Mouse (Mus musculus): Measurements from ENCODE around the gene Depdc1b. TPM values are rescaled to one million over a fixed set of nuclear protein-coding genes. Genes with fewer than 3 reads are reported as not detected.

Depdc1b gene
- polyA plus RNA-seq, 1 experiment from 2014 or later, result 1.7 TPM

DNA sequence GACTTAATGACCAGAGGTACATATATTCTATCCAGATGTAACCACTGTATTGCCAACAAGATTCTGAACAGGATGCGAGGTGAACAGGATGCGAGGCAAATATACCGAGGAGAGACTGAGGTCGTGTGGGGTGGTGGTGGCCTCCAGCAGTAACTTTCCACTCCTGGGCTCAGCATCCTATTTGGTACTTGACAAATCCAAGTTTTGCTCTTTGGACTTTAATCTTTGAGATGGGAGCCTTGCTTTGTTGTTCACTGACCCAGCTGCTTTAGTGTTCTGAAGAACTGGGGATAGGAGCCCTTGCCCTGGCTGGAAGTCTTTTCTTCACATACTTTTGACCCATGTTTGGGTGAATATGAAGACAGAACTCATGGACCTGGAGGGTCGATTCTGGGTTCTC is 9.7 kb downstream of the Depdc1b start:
- WGBS, result 87% methylated on average over 5 of the region's 5 CpGs
- no peak for ATAC-seq
- Histone ChIP-seq H3K36me3 (ENCODE audit: control insufficient read depth, insufficient read depth, low read length) (no peaks in the 10 kb centered on the region), H3K4me2 (ENCODE audit: low read length) (no peak overlapping the region), H3K4me1 (ENCODE audit: control insufficient read depth, insufficient read depth, low read depth, low read length) (no peaks in the 10 kb centered on the region), H3K9ac (ENCODE audit: low read depth, low read length) (no peak overlapping the region), H3K4me3 (ENCODE audit: low read length) (no peak overlapping the region), H3K27me3 (replicated peaks; ENCODE audit: control insufficient read depth, insufficient read depth, low read length) (no peaks in the 10 kb centered on the region), H3K9me3 (ENCODE audit: control insufficient read depth, low read length) (no peaks in the 10 kb centered on the region), H3K27ac (ENCODE audit: low read depth, low read length) (no peak overlapping the region)

DNA sequence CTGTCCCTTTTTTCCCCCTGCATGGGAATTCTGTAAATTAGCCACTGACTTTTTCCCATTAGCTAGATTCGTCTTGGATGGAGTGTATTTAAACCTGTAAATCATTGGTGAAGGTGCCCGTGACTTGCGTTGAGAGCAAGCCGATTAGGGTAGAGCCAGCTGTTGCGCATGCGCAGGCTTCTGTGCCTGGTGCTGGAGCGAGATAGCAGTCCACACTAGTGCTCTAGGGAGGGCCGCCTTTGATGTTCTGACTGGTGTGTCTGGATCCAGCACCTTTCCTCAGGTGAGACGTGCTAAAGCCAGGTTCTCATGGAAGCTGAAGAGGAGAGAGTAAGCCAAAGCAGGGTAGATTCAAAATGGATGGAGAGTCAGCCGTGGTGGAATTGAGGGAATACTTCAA is 10.2 kb downstream of the Depdc1b start:
- no peak overlapping the region for H3K4me3 ChIP-seq (ENCODE audit: low read length)
- H3K9ac ChIP-seq (ENCODE audit: low read depth, low read length), result no peak overlapping the region
- no peak overlapping the region for H3K27ac ChIP-seq (ENCODE audit: low read depth, low read length)
- H3K4me2 ChIP-seq (ENCODE audit: low read length), result no peak overlapping the region
- no peak for ATAC-seq
- H3K9me3 ChIP-seq (ENCODE audit: control insufficient read depth, low read length), result no peaks in the 10 kb centered on the region
- no peaks in the 10 kb centered on the region for H3K36me3 ChIP-seq (ENCODE audit: control insufficient read depth, insufficient read depth, low read length)
- no peaks in the 10 kb centered on the region for H3K4me1 ChIP-seq (ENCODE audit: control insufficient read depth, insufficient read depth, low read depth, low read length)
- H3K27me3 ChIP-seq (replicated peaks; ENCODE audit: control insufficient read depth, insufficient read depth, low read length), result no peaks in the 10 kb centered on the region
- WGBS, result 92% methylated on average over 10 of the region's 10 CpGs

GRCm38 (mm10) chr13:108327047-108327446 is 10.9 kb downstream of the Depdc1b start:
- Histone ChIP-seq H3K4me1 (ENCODE audit: control insufficient read depth, insufficient read depth, low read depth, low read length) (no peaks in the 10 kb centered on the region), H3K9ac (ENCODE audit: low read depth, low read length) (no peak overlapping the region), H3K4me3 (ENCODE audit: low read length) (no peak overlapping the region), H3K4me2 (ENCODE audit: low read length) (no peak overlapping the region), H3K27ac (ENCODE audit: low read depth, low read length) (no peak overlapping the region), H3K9me3 (ENCODE audit: control insufficient read depth, low read length) (no peaks in the 10 kb centered on the region), H3K27me3 (replicated peaks; ENCODE audit: control insufficient read depth, insufficient read depth, low read length) (no peaks in the 10 kb centered on the region), H3K36me3 (ENCODE audit: control insufficient read depth, insufficient read depth, low read length) (no peaks in the 10 kb centered on the region)
- WGBS, result 93% methylated on average over 7 of the region's 7 CpGs
- no peak for ATAC-seq

- Histone ChIP-seq H3K4me2 (ENCODE audit: low read length) (no peak overlapping the region), H3K27me3 (replicated peaks; ENCODE audit: control insufficient read depth, insufficient read depth, low read length) (no peaks in the 10 kb centered on the region), H3K27ac (ENCODE audit: low read depth, low read length) (no peak overlapping the region), H3K9ac (ENCODE audit: low read depth, low read length) (no peak overlapping the region), H3K36me3 (ENCODE audit: control insufficient read depth, insufficient read depth, low read length) (no peaks in the 10 kb centered on the region), H3K9me3 (ENCODE audit: control insufficient read depth, low read length) (no peaks in the 10 kb centered on the region), H3K4me1 (ENCODE audit: control insufficient read depth, insufficient read depth, low read depth, low read length) (no peaks in the 10 kb centered on the region), H3K4me3 (ENCODE audit: low read length) (no peak overlapping the region)
- WGBS, result 93% methylated on average over 21 of the region's 21 CpGs
- ATAC-seq, result no peak
Measured at GRCm38 (mm10) chr13:108328406-108329180, 12.5 kb downstream of the Depdc1b start.

- no peaks in the 10 kb centered on the region for H3K27me3 ChIP-seq (replicated peaks; ENCODE audit: control insufficient read depth, insufficient read depth, low read length)
- H3K4me1 ChIP-seq (ENCODE audit: control insufficient read depth, insufficient read depth, low read depth, low read length), result no peaks in the 10 kb centered on the region
- H3K36me3 ChIP-seq (ENCODE audit: control insufficient read depth, insufficient read depth, low read length), result no peaks in the 10 kb centered on the region
- no peak overlapping the region for H3K4me3 ChIP-seq (ENCODE audit: low read length)
- H3K4me2 ChIP-seq (ENCODE audit: low read length), result no peak overlapping the region
- no peaks in the 10 kb centered on the region for H3K9me3 ChIP-seq (ENCODE audit: control insufficient read depth, low read length)
- ATAC-seq, result no peak
- WGBS, result 69% methylated on average over 3 of the region's 3 CpGs
- H3K27ac ChIP-seq (ENCODE audit: low read depth, low read length), result no peak overlapping the region
- no peak overlapping the region for H3K9ac ChIP-seq (ENCODE audit: low read depth, low read length)
Measured at GRCm38 (mm10) chr13:108329693-108330092, 13.6 kb downstream of the Depdc1b start.

- Histone ChIP-seq H3K4me1 (ENCODE audit: control insufficient read depth, insufficient read depth, low read depth, low read length) (no peaks in the 10 kb centered on the region), H3K9ac (ENCODE audit: low read depth, low read length) (no peak overlapping the region), H3K27ac (ENCODE audit: low read depth, low read length) (no peak overlapping the region), H3K27me3 (replicated peaks; ENCODE audit: control insufficient read depth, insufficient read depth, low read length) (no peaks in the 10 kb centered on the region), H3K4me2 (ENCODE audit: low read length) (no peak overlapping the region), H3K36me3 (ENCODE audit: control insufficient read depth, insufficient read depth, low read length) (no peaks in the 10 kb centered on the region), H3K4me3 (ENCODE audit: low read length) (no peak overlapping the region), H3K9me3 (ENCODE audit: control insufficient read depth, low read length) (no peaks in the 10 kb centered on the region)
- WGBS, result 86% methylated on average over 15 of the region's 15 CpGs
- no peak for ATAC-seq
Measured at GRCm38 (mm10) chr13:108335257-108336003, 19.3 kb downstream of the Depdc1b start.

- H3K9me3 ChIP-seq (ENCODE audit: control insufficient read depth, low read length), result no peaks in the 10 kb centered on the region
- H3K4me1 ChIP-seq (ENCODE audit: control insufficient read depth, insufficient read depth, low read depth, low read length), result no peaks in the 10 kb centered on the region
- H3K36me3 ChIP-seq (ENCODE audit: control insufficient read depth, insufficient read depth, low read length), result no peaks in the 10 kb centered on the region
- H3K4me2 ChIP-seq (ENCODE audit: low read length), result no peak overlapping the region
- no peak for ATAC-seq
- no peak overlapping the region for H3K9ac ChIP-seq (ENCODE audit: low read depth, low read length)
- H3K27me3 ChIP-seq (replicated peaks; ENCODE audit: control insufficient read depth, insufficient read depth, low read length), result no peaks in the 10 kb centered on the region
- H3K27ac ChIP-seq (ENCODE audit: low read depth, low read length), result no peak overlapping the region
- 84% methylated on average over 11 of the region's 11 CpGs for WGBS
- no peak overlapping the region for H3K4me3 ChIP-seq (ENCODE audit: low read length)
Measured at GRCm38 (mm10) chr13:108336192-108336591, 20.1 kb downstream of the Depdc1b start.

DNA sequence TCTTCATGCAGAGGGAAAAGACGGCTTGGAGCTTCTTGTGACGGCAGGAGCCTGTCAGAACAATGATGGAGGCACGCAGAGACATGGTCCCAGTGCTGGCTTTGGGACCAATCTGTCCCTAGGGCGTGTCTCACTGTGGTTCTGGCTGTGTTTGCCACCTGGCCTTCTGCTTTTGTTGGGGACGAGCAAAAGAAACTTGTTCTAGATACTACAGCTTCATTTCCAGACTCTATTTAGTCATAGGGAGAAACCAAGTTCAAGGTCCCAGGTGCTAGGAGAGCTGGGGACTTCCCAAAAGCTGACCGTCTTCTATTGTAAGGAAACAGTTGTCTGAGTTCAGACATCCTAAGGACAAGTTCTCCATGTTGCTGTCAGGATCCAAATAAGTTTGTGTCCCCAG is 21.2 kb downstream of the Depdc1b start:
- no peaks in the 10 kb centered on the region for H3K27me3 ChIP-seq (replicated peaks; ENCODE audit: control insufficient read depth, insufficient read depth, low read length)
- H3K36me3 ChIP-seq (ENCODE audit: control insufficient read depth, insufficient read depth, low read length), result no peaks in the 10 kb centered on the region
- no peak overlapping the region for H3K4me3 ChIP-seq (ENCODE audit: low read length)
- no peak overlapping the region for H3K9ac ChIP-seq (ENCODE audit: low read depth, low read length)
- no peaks in the 10 kb centered on the region for H3K9me3 ChIP-seq (ENCODE audit: control insufficient read depth, low read length)
- no peak for ATAC-seq
- no peak overlapping the region for H3K4me2 ChIP-seq (ENCODE audit: low read length)
- 93% methylated on average over 6 of the region's 6 CpGs for WGBS
- H3K4me1 ChIP-seq (ENCODE audit: control insufficient read depth, insufficient read depth, low read depth, low read length), result no peaks in the 10 kb centered on the region
- no peak overlapping the region for H3K27ac ChIP-seq (ENCODE audit: low read depth, low read length)

GRCm38 (mm10) chr13:108338076-108338836 is 22.1 kb downstream of the Depdc1b start:
- 89% methylated on average over 7 of the region's 7 CpGs for WGBS
- no peaks in the 10 kb centered on the region for H3K4me1 ChIP-seq (ENCODE audit: control insufficient read depth, insufficient read depth, low read depth, low read length)
- H3K4me2 ChIP-seq (ENCODE audit: low read length), result no peak overlapping the region
- H3K36me3 ChIP-seq (ENCODE audit: control insufficient read depth, insufficient read depth, low read length), result no peaks in the 10 kb centered on the region
- no peaks in the 10 kb centered on the region for H3K9me3 ChIP-seq (ENCODE audit: control insufficient read depth, low read length)
- ATAC-seq, result no peak
- no peak overlapping the region for H3K27ac ChIP-seq (ENCODE audit: low read depth, low read length)
- H3K9ac ChIP-seq (ENCODE audit: low read depth, low read length), result no peak overlapping the region
- H3K27me3 ChIP-seq (replicated peaks; ENCODE audit: control insufficient read depth, insufficient read depth, low read length), result no peaks in the 10 kb centered on the region
- H3K4me3 ChIP-seq (ENCODE audit: low read length), result no peak overlapping the region
